Mouse (Mus musculus) cerebellum, adult 11 months (tissue): ENCODE measurements around the gene Fastkd5.
A peak's percentile ranks its signal among the peaks of the same experiment; 100 is the strongest.

Experiments
- DNase-seq: peaks from one replicate; pipeline ENCODE4 v3.0.0; 2022

Fastkd5 gene

DNA sequence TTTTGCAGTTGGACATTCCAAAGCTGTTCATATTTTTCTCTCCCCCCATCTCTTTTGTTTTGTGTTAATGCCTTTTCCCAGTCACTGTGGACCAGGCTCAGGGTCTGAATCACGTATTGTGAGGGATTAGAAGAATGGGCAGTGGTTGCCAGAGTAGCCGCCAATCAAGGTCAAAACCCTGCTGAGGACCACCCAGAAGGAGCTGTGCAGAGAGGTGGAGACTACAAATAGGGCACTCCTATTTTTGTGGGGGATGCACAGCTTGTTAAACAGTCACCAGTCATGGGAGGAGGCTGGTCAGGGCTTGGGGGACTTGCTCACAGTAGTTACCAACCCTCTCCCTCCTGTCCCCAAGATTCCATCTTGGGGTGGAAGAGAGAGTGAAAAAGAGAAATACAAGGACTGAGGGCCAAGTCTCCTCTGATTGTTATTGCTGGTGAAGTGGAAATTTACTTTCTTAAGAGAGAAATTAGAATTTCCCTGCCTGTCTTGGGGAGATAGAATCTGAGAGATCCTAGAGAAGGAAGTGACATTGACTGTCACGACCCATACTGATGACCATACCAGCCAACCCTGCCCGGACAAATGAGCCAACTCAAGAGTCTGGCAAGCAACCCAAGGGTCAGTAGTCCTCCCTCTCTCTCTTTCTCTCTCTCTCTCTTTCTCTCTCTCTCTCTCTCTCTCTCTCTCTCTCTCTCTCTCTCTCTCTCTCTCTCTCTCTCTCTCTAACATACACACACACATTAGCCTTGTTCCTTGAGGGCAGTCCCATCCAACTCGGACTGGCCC, 3.3 kb upstream of the Fastkd5 start:
- no peak for DNase-seq

DNA sequence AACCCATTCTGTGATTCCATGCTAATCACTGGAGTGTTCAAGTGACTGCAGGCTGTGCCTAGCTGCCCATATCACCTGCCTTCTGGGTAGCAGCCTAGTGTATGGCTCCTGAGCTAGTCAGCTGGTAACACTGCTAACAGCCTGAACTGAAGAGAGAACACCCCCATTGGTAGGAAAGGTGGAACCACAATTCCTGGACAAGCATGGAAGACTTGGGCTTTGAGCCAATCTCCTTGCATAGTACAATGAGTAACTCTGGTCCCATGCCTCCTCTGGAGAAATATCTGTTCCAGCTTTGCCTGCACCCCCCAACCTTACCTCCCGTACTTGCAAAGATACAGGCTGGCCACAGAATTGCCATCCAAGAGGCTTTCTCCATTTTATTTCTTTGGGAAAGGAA, 2.6 kb upstream of the Fastkd5 start:
- no peak for DNase-seq

DNA sequence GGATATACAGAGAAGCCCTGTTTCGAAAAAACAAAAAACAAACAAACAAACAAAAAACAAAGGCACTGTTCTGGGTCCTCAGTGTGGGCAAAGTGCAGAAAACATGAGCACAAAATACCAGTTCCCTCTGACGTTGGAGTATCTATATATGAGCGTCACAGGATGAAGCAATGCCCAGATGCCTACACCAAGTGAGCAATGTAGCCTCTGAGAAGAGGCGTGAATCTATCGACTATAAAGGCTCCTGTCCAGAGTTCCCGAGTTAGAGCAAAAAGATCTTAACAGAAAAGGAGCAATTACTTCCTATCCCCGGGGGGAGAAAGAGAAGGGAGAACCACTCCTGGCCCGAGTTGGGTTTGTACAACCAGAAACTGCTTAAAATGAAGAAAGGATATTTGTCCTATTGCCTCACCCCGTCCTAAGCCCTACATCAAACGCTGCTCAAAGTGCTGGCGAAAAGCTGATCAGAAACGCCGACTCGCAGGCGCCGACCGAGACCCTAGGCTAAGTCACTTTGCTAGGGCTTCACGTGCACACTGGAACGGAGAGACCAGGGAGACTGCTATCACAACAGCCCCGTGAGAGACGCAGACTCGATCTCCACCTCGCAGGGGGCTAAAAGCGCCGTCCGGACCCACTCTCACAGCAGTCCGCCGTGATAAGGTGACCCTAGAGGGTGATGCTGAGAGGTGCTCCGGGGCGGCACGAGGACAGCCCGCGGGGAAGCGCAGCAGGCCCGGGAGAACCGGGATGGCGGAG, 568 bp downstream of the Fastkd5 start:
- no peak for DNase-seq

DNA sequence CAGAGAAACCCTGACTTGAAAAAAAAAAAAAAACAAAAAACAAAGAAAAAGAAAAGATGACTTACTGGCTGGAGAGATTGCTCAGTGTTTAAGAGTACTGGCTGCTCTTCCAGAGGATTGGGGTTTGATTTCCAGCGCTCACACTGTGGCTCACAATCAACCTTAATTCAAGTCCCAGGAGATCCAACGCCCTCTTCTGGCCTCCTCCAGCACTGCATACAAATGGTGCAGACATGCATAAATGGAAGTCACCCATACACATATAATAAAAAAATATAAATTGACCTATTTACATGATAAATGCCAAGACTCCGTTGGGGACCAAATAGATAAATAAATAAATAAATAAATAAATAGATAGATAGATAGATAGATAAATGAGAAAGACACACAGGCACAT, 1.4 kb downstream of the Fastkd5 start:
- DNase-seq: no peak

DNA sequence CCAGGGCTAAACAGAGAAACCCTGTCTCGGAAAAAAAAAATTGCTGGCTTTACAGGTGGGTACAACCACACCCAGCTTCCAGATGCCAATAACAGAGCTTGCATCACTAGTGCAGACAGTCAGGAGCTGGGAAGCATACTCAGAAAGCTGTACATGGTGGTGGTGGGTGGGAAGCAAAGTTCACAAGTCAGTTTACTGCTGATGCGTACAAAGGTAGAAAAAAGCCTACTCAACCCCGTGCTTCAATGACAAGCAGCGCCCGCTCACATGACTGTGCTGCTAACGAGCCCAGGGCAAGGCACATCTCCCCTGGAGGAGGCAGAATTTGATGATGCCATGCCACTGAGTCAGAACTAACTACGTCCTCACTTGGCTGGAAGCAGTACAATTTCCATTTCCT, 10.9 kb downstream of the Fastkd5 start:
- DNase-seq: no peak

DNA sequence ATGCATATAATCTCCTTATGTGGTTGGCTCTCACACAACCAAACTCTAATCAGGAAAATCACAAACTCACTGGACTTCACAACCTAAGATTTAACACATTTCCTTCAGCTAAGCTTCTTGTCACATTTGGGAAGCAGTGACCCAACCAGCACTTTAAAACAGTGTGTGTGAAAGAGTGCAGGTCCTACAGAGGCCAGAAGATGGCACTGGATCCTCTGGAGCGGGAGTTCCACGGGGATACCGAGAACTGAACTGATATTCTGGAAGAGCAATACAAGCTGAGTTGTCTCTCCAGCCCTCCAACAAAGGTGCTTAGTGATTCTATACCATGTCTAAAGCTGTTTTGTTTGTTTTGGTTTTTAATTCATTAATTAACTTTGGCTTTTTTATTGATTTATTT, 16.7 kb downstream of the Fastkd5 start:
- peak; percentile 15 for DNase-seq

DNA sequence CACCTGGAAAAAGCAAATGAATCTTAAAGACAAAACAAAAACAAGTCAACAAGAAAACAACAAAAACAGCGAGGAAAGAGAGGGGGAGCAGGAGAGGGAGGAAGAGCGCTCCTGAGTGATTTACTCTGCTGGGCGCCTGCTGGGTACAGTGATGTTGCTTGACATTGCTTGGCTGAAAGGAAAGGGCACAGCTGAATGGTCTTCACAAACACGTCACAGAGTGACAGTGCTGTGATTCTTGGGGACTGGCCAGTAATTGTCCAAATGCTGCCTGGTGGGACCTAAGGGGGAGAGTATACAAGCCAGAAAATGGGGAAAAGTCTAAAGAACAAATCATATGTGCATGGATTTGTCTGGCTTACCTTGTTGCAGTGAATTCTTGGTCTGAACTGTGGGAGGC, 27.6 kb downstream of the Fastkd5 start:
- no peak for DNase-seq

DNA sequence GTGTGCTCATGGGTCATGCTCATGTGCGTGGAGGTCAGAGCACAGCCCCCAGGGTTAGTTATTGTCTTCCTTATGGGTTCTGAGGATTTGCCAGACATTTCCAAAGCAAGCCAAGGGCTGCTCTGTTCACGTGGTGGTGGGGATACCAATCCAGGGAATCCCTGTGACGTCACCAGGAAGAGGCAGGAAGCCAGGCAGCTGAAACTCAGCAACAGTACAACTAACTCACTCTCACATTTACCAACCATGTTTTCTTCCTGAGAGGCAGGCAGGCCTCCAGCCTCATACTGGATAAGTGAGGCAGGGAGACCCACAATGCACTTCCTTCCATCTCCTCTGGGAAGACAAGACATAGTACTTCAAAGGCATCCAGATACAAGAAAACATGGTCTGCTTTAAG, 31.4 kb downstream of the Fastkd5 start:
- DNase-seq: no peak

DNA sequence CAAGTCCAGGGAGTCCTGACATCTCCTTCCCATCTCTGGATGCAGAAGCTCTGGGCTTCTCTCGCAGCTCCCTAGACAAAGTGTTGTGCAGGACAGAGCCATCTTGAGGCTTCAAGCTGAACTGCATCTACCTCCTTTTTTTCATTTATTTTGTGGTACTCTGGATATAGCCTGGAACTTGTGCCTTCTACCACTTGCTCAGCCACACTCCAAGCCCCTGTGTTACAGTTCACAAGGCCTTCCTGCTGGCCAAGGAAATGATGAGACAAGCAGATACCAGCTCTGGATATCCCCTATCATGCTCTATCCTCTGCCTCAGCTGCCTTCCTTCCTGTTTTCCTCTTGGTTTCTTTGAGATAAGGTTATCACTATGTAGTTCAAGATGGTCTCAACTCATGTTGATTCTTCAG, 32.2 kb downstream of the Fastkd5 start:
- DNase-seq: no peak

DNA sequence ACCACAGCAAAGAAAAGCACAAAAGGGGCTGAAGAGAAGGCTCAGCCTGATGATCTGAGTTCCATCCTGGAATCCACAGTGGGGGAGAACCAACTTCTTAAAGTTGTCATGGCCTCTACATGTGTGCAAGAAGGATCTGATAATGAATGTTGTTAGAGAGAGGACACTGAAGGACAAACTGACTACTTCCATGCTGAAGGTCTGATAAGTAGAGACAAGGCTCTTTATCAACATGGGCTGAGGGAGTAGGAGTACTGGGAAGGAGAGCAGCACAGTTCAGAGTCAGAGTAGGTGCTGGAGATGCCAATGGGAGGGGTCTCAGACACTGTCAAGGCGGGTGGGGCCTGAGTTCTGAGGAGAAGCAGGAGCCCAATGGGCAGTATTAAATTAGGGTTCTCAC, 34.2 kb downstream of the Fastkd5 start:
- no peak for DNase-seq

DNA sequence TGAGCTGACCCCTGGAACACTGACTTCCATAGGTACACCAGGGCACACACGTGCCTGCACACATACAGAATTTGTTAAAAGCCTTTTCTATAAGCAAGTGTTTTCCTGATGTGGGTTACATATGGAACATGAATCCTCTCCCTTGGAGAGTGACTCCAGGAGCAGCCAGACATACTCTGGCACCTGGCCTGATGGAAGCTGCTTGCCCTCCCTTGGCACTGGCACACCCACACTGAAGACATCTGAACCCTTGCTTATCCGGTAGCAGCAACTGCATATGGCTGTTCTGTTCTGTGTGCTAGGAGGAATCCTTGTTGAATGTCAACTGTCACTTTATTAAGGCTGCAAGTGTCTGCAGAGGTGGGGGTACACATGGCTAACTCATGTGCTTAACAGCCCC, 38.8 kb downstream of the Fastkd5 start:
- no peak for DNase-seq

DNA sequence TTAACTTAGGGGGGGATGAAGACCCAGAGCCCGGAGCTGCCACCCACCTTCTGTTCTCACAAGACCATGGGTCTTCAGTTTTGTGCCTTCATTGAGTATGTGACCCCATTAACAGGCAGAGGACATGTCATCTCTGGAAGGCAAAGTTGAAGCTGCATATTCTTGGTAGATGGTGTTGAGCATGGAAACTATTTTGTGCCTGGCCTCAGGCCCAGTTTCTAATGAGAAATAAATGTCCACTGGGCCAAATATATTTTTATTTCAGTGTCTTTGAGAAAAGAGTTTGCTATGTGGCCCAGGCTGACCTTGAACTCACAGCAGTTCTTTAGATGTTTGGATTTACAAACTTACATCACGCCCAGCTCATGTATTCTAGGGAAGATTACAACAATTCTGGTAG, 40.1 kb downstream of the Fastkd5 start:
- no peak for DNase-seq

DNA sequence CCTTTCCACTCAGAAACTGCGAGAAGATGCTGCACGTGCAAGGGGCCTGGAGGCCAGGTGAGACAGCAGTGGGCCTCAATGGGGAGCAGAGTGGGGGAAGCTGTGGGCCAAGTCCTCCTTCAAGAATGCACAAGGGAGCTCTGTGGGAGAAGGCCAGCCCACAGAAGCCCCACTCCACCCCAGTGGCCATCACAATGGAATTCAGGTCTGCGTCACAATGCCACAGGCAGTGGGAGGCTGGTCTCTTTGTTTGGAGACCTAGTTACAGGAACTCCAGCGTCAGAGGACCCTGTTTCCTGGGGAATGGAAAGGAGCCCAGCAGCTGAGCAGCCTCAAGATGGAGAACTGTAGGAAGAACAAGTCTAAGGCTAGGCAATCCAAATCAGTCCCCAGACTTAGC, 40.7 kb downstream of the Fastkd5 start:
- DNase-seq: no peak

DNA sequence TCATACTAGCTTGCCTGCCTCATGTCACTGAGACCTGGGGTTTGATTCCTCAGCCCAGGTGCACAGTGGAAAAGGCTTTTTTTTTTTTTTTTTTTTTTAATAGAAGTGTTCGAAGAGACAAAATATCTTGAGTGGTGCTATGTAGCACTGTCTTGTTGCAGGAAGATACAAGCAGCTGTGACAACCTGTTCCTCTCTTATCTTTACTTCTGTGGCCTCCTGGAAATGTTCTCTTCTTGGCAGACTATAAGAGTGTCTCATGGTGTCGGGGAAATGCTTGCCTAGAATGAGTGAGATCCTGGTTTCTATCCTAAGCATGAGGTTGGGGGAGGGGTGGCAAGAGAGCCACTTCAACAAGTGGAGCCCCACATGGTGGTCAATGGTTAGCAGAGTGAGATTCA, 41.5 kb downstream of the Fastkd5 start:
- DNase-seq: no peak

DNA sequence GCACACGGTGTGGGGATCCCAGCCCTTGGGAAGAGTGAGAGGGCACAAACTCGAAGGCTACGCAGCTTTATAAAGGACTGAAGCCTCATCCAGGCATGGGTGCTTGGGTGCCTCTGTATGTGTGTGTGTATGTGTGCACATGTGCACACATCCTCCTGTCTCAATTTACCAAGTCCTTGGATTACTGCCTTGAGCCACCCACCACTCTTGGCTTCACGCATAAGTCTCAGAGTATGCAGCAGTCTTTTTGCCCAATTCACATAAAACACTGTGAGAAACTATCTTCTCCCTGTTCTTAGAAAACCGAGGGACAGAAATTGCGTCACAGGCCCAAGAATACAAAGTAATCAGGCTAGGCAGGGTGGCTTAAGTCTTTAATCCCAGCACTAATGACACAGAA, 43.8 kb downstream of the Fastkd5 start:
- DNase-seq: no peak

DNA sequence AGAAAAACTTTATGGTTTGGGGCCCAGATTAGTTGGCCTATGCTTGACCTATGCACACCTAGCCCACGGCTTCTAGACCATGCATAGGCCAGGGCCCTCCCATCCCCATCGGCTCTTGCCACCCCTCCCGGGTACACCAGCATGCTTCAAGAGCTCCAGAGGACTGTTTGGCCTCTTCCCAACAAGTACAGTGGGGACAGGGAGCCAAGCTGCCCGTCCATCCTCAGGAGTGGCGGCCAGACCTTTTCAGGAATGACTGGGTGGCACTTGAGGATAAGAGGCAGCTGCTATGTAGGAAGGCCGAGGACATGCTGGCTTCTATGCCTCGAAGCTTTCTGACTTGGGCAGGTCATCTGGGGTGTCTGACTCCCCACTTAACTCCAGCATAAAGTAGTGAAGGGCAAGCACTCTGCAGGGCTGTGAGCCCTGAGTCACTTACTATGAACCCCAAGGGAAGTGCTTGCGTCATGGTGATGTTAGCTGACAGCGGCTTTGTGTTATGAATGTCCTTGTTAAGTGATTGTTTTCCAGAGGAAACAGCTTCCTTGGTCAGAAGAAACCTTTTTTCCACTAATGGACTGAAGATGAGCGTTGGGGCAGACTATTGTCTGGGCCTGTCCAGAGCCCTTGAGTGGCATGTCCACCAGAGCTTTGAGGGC, 45.8 kb downstream of the Fastkd5 start:
- no peak for DNase-seq

DNA sequence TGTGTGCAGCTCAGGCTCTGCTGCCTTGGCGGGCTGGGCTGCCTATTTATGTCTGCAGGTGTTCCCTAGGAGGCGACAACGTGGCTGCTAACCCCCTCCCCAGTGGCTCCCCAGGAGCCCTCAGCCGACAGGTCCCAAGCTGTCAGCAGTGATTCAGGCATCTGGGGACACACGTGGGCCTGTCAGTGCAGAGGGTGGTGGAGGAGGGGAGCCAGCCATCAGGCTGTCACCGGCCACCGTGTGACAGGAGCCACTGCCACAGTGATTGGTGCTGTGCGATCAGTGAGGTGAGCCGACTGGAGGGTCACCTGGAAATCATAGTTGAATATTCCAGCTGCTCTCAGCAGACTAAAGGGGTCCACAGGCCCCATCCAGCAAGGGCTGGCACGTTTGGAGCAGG, 47.3 kb downstream of the Fastkd5 start, which contains the start of gene Avp:
Gene Avp (minus strand): TSS at position 3 of the 400 bp plus-strand sequence.
- no peak for DNase-seq

DNA sequence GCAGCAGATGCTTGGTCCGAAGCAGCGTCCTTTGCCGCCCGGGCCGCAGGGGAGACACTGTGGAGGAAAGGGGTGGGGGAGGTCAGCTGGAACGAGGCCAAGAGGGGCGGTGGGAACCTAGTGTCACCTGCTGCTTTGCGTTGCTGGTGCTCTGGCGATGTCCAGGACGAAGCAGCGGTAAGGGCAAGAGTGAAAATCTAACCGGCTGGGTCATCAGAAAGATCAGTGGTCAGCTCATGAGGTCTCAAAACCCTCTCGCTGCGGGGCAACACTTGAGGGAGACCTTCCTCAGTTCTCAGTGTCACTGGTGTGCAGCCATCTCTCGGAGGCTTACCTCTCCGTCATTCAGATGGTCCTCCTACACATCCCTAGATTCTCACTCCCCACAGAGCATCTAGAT, 48.6 kb downstream of the Fastkd5 start:
- no peak for DNase-seq

DNA sequence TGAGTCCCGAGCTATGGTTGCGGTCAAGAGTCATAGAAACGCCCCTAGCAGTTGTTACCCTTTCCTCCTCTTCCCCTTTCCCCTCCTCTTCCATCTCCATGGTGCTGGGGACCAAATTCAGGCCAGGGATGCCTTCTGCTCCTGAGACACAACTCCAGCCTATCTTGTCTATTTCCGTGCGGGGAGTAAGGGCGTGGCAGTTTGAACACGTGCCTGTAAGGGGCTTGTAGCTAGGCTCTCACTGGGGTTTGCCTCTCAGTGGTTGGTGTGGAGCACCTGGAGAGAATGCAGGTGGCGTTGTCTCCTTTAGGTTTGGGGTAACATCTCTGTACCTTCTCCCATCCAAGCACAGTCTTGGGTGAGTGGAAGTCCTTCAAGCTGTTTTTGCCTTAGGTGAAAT, 50.0 kb downstream of the Fastkd5 start:
- DNase-seq: no peak

DNA sequence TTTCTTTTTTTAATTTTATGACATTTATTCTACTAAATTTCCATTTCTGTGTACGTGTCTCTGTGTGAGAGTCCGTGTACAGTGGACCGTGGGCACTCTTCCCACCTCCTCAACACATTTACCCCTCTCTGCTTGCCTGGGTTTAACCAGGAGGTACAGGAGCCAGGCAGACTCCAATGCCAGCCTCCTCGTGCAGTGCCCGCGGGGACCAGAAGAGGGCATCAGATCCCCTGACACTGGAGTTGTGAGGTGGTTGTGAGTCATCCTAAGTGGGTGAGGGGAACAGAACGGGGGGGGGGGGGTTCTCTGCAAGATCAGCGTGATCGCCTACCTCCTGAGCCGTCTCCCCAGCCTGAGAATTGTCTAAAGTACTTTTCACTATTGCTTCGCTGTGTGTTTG, 51.7 kb downstream of the Fastkd5 start:
- peak; percentile 56 for DNase-seq

DNA sequence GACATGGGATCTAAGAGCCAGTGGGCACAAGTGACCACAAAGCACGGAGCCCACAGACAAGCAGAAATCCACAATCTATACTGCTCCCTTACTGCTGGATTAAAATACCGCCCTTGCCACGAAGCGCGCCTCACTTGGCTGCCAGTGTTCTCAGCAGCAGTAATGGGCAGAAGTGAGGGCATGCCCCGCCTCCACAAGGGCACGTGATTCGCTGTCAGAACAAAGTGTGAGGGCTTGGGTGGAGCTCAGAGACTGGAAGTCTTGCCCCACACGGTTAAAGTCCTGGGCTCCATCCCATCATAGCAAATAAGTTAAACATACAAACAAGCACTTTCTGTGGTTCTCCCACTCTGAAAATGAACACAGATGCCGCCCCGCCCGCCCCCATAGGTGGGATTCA, 52.2 kb downstream of the Fastkd5 start:
- DNase-seq: no peak

DNA sequence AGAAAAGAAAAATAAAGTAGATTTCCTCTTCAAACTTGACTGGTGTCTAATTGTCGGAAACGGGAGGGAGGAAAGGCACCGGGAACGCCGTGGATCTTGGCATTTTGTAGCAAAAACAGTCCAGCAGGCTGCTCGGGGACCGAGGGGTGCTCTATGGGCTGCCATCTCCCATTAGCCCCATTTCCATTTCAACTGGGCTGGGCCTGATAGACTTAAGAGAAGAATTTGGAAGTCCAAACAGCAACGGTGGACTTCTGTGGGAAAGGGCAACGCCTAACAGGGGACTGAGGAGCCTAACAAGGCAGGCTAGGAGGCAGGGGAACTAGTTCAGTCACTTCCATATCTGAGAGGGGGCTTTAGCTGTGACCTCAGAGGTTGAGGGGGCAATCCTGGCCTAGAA, 52.8 kb downstream of the Fastkd5 start:
- no peak for DNase-seq

DNA sequence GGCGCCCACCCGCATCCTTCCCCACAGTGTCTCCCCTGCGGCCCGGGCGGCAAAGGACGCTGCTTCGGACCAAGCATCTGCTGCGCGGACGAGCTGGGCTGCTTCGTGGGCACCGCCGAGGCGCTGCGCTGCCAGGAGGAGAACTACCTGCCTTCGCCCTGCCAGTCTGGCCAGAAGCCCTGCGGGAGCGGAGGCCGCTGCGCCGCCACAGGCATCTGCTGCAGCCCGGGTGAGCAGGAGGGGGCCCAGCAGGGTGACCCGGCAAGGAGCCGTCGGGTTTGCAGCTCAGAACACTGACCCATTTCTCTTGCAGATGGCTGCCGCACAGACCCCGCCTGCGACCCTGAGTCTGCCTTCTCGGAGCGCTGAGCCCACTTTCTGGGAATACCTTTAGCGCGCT, 53.3 kb downstream of the Fastkd5 start:
- DNase-seq: peak; percentile 45

DNA sequence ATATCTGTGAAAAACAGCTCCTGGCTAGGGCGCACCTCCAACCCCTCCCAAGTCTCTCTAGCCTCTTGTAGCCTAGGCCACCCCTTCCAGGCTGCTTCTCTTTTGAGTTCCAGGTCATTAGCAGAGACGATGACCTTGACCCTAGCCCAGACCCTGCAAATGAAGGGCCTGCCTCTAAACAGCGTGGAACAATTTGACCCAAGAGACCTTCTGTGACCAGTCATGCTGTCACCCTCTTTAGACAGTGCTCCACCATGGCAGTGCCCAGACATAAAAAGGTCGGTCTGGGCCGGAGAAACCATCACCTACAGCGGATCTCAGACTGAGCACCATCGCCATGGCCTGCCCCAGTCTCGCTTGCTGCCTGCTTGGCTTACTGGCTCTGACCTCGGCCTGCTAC, 54.0 kb downstream of the Fastkd5 start, which contains the start of gene Oxt:
Gene Oxt (plus strand): TSS at position 301 of the 400 bp plus-strand sequence.
- no peak for DNase-seq
